Mouse (Mus musculus) heart, postnatal 14 days (tissue): Measurements from ENCODE around the gene Myo18b. TPM values are rescaled to one million over a fixed set of nuclear protein-coding genes. Genes with fewer than 3 reads are reported as not detected.

Experiments
- DNase-seq, 2 experiments: peaks; one replicate each; pipeline ENCODE4 v3.0.0; 2021 to 2022
- intact Hi-C: fragments of 180-260 bp; cut with DNase I; formaldehyde crosslinking; loops from one replicate; pipeline ENCODE4 v1.15.1; 2025
- total RNA-seq, 2 experiments: library from RNA; stranded (reverse); gene quantifications; 2 replicates each; pipeline ENCODE4 v1.2.3; 2021

Gene Myo18b
- total RNA-seq, 2 experiments from 2014 or later: 239 to 240 TPM

- no peak for DNase-seq
- intact Hi-C loops: no loop called here
These were observed 134.6 kb downstream of the Myo18b start for GRCm38 (mm10) chr5:112761415-112762075.

GRCm38 (mm10) chr5:112755581-112755980, 140.6 kb downstream of the Myo18b start:
- DNase-seq: no peak
- intact Hi-C loops: no loop called here

- intact Hi-C loops: no loop called here
- DNase-seq: no peak
These were observed 146.5 kb downstream of the Myo18b start for GRCm38 (mm10) chr5:112749634-112750033.

GRCm38 (mm10) chr5:112748001-112748719, 148.0 kb downstream of the Myo18b start:
- intact Hi-C loops: no loop called here
- no peak for DNase-seq

- intact Hi-C loops: no loop called here
- DNase-seq: no peak
These were observed 148.7 kb downstream of the Myo18b start for GRCm38 (mm10) chr5:112747306-112747930.

- no peak for DNase-seq
- intact Hi-C loops: no loop called here
These were observed 151.0 kb downstream of the Myo18b start for GRCm38 (mm10) chr5:112745176-112745575.

GRCm38 (mm10) chr5:112744571-112744970, 151.6 kb downstream of the Myo18b start:
- intact Hi-C loops: no loop called here
- no peak for DNase-seq

- intact Hi-C loops: no loop called here
- DNase-seq: no peak
These were observed 153.0 kb downstream of the Myo18b start for GRCm38 (mm10) chr5:112743121-112743520.

- intact Hi-C loops: no loop called here
- no peak for DNase-seq
These were observed 155.5 kb downstream of the Myo18b start for GRCm38 (mm10) chr5:112740651-112741050.

- no peak for DNase-seq
- intact Hi-C loops: no loop called here
These were observed 161.1 kb downstream of the Myo18b start for GRCm38 (mm10) chr5:112735040-112735439.

- DNase-seq: no peak
- intact Hi-C loops: no loop called here
These were observed 165.6 kb downstream of the Myo18b start for GRCm38 (mm10) chr5:112730604-112731003.

- intact Hi-C loops: no loop called here
- no peak for DNase-seq
These were observed 167.7 kb downstream of the Myo18b start for GRCm38 (mm10) chr5:112728432-112728831.

GRCm38 (mm10) chr5:112718655-112719306, 177.4 kb downstream of the Myo18b start:
- intact Hi-C loops: no loop called here
- peak; percentile 76 to 85 for DNase-seq

- intact Hi-C loops: no loop called here
- no peak for DNase-seq
These were observed 181.3 kb downstream of the Myo18b start for GRCm38 (mm10) chr5:112714679-112715446.

- intact Hi-C loops: no loop called here
- DNase-seq: no peak
These were observed 186.3 kb downstream of the Myo18b start for GRCm38 (mm10) chr5:112709831-112710230.

- no peak for DNase-seq
- intact Hi-C loops: no loop called here
These were observed 187.7 kb downstream of the Myo18b start for GRCm38 (mm10) chr5:112708441-112708840.

- intact Hi-C loops: no loop called here
- DNase-seq: no peak
These were observed 188.7 kb downstream of the Myo18b start for GRCm38 (mm10) chr5:112707478-112707877.

GRCm38 (mm10) chr5:112700794-112701193, 195.4 kb downstream of the Myo18b start:
- intact Hi-C loops: no loop called here

GRCm38 (mm10) chr5:112696683-112697082, 199.5 kb downstream of the Myo18b start:
- intact Hi-C loops: no loop called here
- no peak for DNase-seq

More at GRCm38 (mm10) chr5:112700794-112701193, 195.4 kb downstream of the Myo18b start:
- DNase-seq: no peak

GRCm38 (mm10) chr5:112695254-112695711, 200.9 kb downstream of the Myo18b start:
- intact Hi-C loops: no loop called here
- DNase-seq: no peak
